Mouse (Mus musculus) small intestine, adult 2 months (tissue): ENCODE data around the gene Timm9.

Experiments used
- CTCF ChIP-seq: fragments of 200-500 bp; IDR thresholded peaks from 2 replicates; pipeline ENCODE4 v1.5.1; 2012; ENCODE audit warnings: low read depth, mild to moderate bottlenecking, control low read depth, inconsistent platforms, low read length, moderate library complexity, mixed read lengths; ENCODE audit not compliant: insufficient replicate concordance, insufficient read length; ENCODE audit errors: extremely low read depth
- POLR2A ChIP-seq: fragments of 200-500 bp; IDR thresholded peaks from 2 replicates; pipeline ENCODE4 v1.6.1; 2012; ENCODE audit warnings: low read depth, mild to moderate bottlenecking, control low read depth, inconsistent platforms, low read length, moderate library complexity

DNA sequence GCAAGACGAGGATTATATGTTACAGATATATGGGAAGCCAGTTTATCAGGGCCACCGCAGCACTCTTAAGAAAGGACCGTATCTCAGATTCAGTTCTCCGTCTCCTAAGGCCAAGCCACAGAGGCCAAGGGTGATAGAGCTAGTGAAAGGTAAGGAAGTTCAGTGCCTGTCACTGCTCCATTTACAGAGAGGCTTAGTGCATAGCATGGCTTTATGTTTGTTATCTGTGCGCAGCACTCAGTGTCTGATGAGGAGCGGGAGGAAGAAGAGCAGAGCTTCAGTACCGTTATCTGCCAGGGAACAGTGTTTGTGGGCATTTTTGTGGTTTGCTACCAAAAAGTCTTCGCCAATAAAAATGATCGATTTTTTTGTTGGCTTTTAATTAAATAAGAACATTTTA, 27.9 kb upstream of the Timm9 start:
- no peak for TF ChIP-seq CTCF
- no peak for TF ChIP-seq POLR2A
